Mouse (Mus musculus) CH12.LX (cell line): ENCODE data around the gene Abcc5. TPM values are rescaled to one million over a fixed set of nuclear protein-coding genes. Genes with fewer than 3 reads are reported as not detected.

Source experiments
- DNase-seq: peaks from one replicate; pipeline ENCODE4 v3.0.0-alpha.2; 2013; ENCODE audit errors: extremely low read depth
- H3K27ac ChIP-seq: 2 replicates; pipeline ENCODE4 v1.5.1; 2012; ENCODE audit warnings: low read depth, mild to moderate bottlenecking, control low read depth, moderate library complexity; ENCODE audit not compliant: insufficient read depth
- H3K27me3 ChIP-seq: replicated peaks from 2 replicates; pipeline ENCODE3; 2012; ENCODE audit warnings: inconsistent platforms
- H3K36me3 ChIP-seq, 2 experiments: replicated peaks in 1 of 2; 2 replicates each; pipeline versions ENCODE3 to v1.6.1; 2012; ENCODE audit warnings: inconsistent platforms in 1 of 2, low read length in 1 of 2, mild to moderate bottlenecking in 1 of 2, mixed read lengths in 1 of 2, moderate library complexity in 1 of 2; ENCODE audit not compliant: control insufficient read depth in 1 of 2, insufficient read depth in 1 of 2
- H3K4me1 ChIP-seq, 2 experiments: 2 replicates each; pipeline ENCODE4 v1.6.1; 2012; ENCODE audit warnings: inconsistent platforms in 1 of 2, moderate library complexity in 1 of 2; ENCODE audit not compliant: insufficient read depth in 2 of 2, control insufficient read depth in 1 of 2
- H3K4me2 ChIP-seq: 2 replicates; pipeline ENCODE4 v1.6.1; 2012; ENCODE audit warnings: low read depth, mild to moderate bottlenecking, control low read depth; ENCODE audit not compliant: poor library complexity, insufficient read depth, severe bottlenecking
- H3K4me3 ChIP-seq, 3 experiments: fragments of 150-350 bp in 1 of 3; sonication (generic) in 1 of 3; replicated peaks in 1 of 3; 2 replicates each; pipeline versions ENCODE3 to v1.5.1; 2011 to 2012; ENCODE audit warnings: low read depth in 2 of 3, low read length in 2 of 3, mild to moderate bottlenecking in 2 of 3, moderate library complexity in 2 of 3, control low read depth in 1 of 3, improper control_type of control experiment in 1 of 3, inconsistent platforms in 1 of 3, mixed read lengths in 1 of 3; ENCODE audit not compliant: poor library complexity in 1 of 3
- H3K79me2 ChIP-seq: replicated peaks from 2 replicates; pipeline ENCODE4 v1.6.1; 2012; ENCODE audit warnings: mild to moderate bottlenecking, moderate library complexity; ENCODE audit not compliant: control insufficient read depth, poor library complexity, insufficient read depth, severe bottlenecking; ENCODE audit errors: extremely low read depth
- H3K9ac ChIP-seq: 2 replicates; pipeline ENCODE4 v1.6.1; 2012; ENCODE audit warnings: low read depth, mild to moderate bottlenecking, control low read depth, moderate library complexity; ENCODE audit not compliant: insufficient read depth
- H3K9me3 ChIP-seq: replicated peaks from 2 replicates; pipeline ENCODE3; 2012; ENCODE audit warnings: low read length, inconsistent platforms, mixed read lengths
- BHLHE40 ChIP-seq: IDR thresholded peaks from 2 replicates; pipeline ENCODE4 v1.6.1; 2011; ENCODE audit warnings: mild to moderate bottlenecking, low read depth, low read length, improper control_type of control experiment
- CHD2 ChIP-seq: IDR thresholded peaks from 2 replicates; pipeline ENCODE4 v1.6.1; 2011; ENCODE audit warnings: low read length, improper control_type of control experiment
- CTCF ChIP-seq, 2 experiments: IDR thresholded peaks in 1 of 2; conservative IDR thresholded peaks in 1 of 2; 2 replicates each; pipeline ENCODE4 v1.5.1; 2011 to 2012; ENCODE audit warnings: low read depth in 2 of 2, low read length in 2 of 2, improper control_type of control experiment in 1 of 2, inconsistent platforms in 1 of 2, mild to moderate bottlenecking in 1 of 2, moderate library complexity in 1 of 2
- E2F4 ChIP-seq: IDR thresholded peaks from 2 replicates; pipeline ENCODE4 v1.6.1; 2011; ENCODE audit warnings: low read depth, low read length, improper control_type of control experiment; ENCODE audit not compliant: insufficient replicate concordance
- ELF1 ChIP-seq: IDR thresholded peaks from 2 replicates; pipeline ENCODE4 v1.6.1; 2014; ENCODE audit warnings: low read depth, mild to moderate bottlenecking, inconsistent platforms, low read length, improper control_type of control experiment
- GABPA ChIP-seq: IDR thresholded peaks from 2 replicates; pipeline ENCODE4 v1.6.1; 2012; ENCODE audit warnings: low read depth, low read length, improper control_type of control experiment, inconsistent platforms; ENCODE audit not compliant: insufficient replicate concordance
- IRF4 ChIP-seq: IDR thresholded peaks from 2 replicates; pipeline ENCODE4 v1.6.1; 2014; ENCODE audit warnings: low read depth, mild to moderate bottlenecking, inconsistent platforms, low read length, improper control_type of control experiment
- MAZ ChIP-seq: IDR thresholded peaks from 2 replicates; pipeline ENCODE4 v1.6.1; 2012; ENCODE audit warnings: low read depth, mild to moderate bottlenecking, inconsistent platforms, low read length, improper control_type of control experiment, moderate library complexity
- MEF2A ChIP-seq: IDR thresholded peaks from 2 replicates; pipeline ENCODE4 v1.6.1; 2014; ENCODE audit warnings: low read depth, mild to moderate bottlenecking, inconsistent platforms, low read length, improper control_type of control experiment, borderline replicate concordance
- MYC ChIP-seq: IDR thresholded peaks from 2 replicates; pipeline ENCODE4 v1.6.1; 2011; ENCODE audit warnings: low read depth, mild to moderate bottlenecking, improper control_type of control experiment, low read length
- NELFE ChIP-seq: IDR thresholded peaks from 2 replicates; pipeline ENCODE4 v1.6.1; 2011; ENCODE audit warnings: low read depth, low read length, improper control_type of control experiment
- PAX5 ChIP-seq: IDR thresholded peaks from 2 replicates; pipeline ENCODE4 v1.6.1; 2012; ENCODE audit warnings: low read length, inconsistent platforms, mixed read lengths
- RAD21 ChIP-seq: IDR thresholded peaks from 2 replicates; pipeline ENCODE4 v1.6.1; 2011; ENCODE audit warnings: low read depth, mild to moderate bottlenecking, low read length, improper control_type of control experiment, moderate library complexity
- SIN3A ChIP-seq: IDR thresholded peaks from 2 replicates; pipeline ENCODE4 v1.6.1; 2012; ENCODE audit warnings: low read length, improper control_type of control experiment, inconsistent platforms
- TBP ChIP-seq: conservative IDR thresholded peaks from 2 replicates; pipeline ENCODE4 v1.6.1; 2011; ENCODE audit warnings: low read depth, low read length, improper control_type of control experiment
- ZC3H11A ChIP-seq: IDR thresholded peaks from 2 replicates; pipeline ENCODE4 v1.6.1; 2012; ENCODE audit warnings: low read depth, mild to moderate bottlenecking, inconsistent platforms, low read length, improper control_type of control experiment
- dilution Hi-C: fragments of 300-500 bp; cut with MboI; formaldehyde crosslinking; loops from 2 replicates; pipeline ENCODE4 v1.14.3; 2020; ENCODE audit warnings: low sequenced_read_pairs; ENCODE audit not compliant: extremely low pct_unique_long_range_greater_than_20kb, extremely low pct_ligation_motif_present
- in situ Hi-C: fragments of 300-500 bp; cut with MboI; formaldehyde crosslinking; loops from 3 replicates; pipeline ENCODE4 v1.14.3; 2019; ENCODE audit warnings: low sequenced_read_pairs, low pct_ligation_motif_present, low pct_unique_long_range_greater_than_20kb, mixed read lengths
- polyA plus RNA-seq: library from polyadenylated mRNA; unstranded; fragments of >175 nt; gene quantifications from 2 replicates; pipeline ENCODE4 v1.2.1, GENCODE M21; 2012; ENCODE audit warnings: low read depth; ENCODE audit not compliant: insufficient read length
- total RNA-seq, 2 experiments: library from RNA; depleted of rRNA; stranded (reverse); fragments of 300-350 nt in 1 of 2; fragments of >200 nt in 1 of 2; gene quantifications; 2 replicates each; pipeline ENCODE4 v1.2.3; 2012 to 2014

Gene Abcc5
- total and polyA plus RNA-seq, 3 experiments, result 23.4 to 28.6 (median 23.8) TPM

- Histone ChIP-seq H3K27ac (no peak overlapping the region), H3K9me3 (no peaks in the 10 kb centered on the region), H3K79me2 (no peaks in the 10 kb centered on the region), H3K36me3 (peaks cover 6 to 69% of the 10 kb centered on the region in 2 experiments), H3K27me3 (no peaks in the 10 kb centered on the region), H3K4me1 (peaks cover 0 to 7% of the 10 kb centered on the region in 2 experiments; a peak in 1 of 4 replicates), H3K9ac (no peak overlapping the region), H3K4me3 (no peak overlapping the region), H3K4me2 (no peak overlapping the region)
- dilution Hi-C loops (no loop called here), in situ Hi-C loops (no loop called here)
- TF ChIP-seq PAX5 (no peak), MEF2A (no peak), CHD2 (no peak), ZC3H11A (no peak), SIN3A (no peak), CTCF (conservative IDR thresholded peaks at IDR 0.05 in 1 of 2, IDR thresholded peaks at IDR 0.05 in 1 of 2; ENCODE audit: low read depth in 2 of 2, low read length in 2 of 2) (no peak), MYC (no peak), MAZ (no peak), ELF1 (no peak), E2F4 (no peak), BHLHE40 (no peak), GABPA (no peak), RAD21 (no peak), TBP (no peak), NELFE (no peak)
- no peak for DNase-seq
These were observed 9.9 kb downstream of the Abcc5 start for GRCm38 (mm10) chr16:20416262-20416661.

GRCm38 (mm10) chr16:20415804-20416203 lies 10.4 kb downstream of the Abcc5 start:
- Histone ChIP-seq H3K27ac (no peak overlapping the region), H3K4me2 (no peak overlapping the region), H3K9ac (no peak overlapping the region), H3K79me2 (no peaks in the 10 kb centered on the region), H3K27me3 (no peaks in the 10 kb centered on the region), H3K4me1 (peaks cover 0 to 7% of the 10 kb centered on the region in 2 experiments; a peak in 1 of 4 replicates), H3K4me3 (no peak overlapping the region), H3K9me3 (no peaks in the 10 kb centered on the region), H3K36me3 (peaks cover 4 to 66% of the 10 kb centered on the region in 2 experiments)
- in situ Hi-C loops, result no loop called here
- dilution Hi-C loops, result no loop called here
- no peak for DNase-seq
- TF ChIP-seq IRF4 (no peak), RAD21 (no peak)
